Mouse (Mus musculus) midbrain, embryonic 16.5 days (tissue): ENCODE measurements around the gene Ncapd3. TPM values are rescaled to one million over a fixed set of nuclear protein-coding genes. Genes with fewer than 3 reads are reported as not detected.

ENCODE experiments used
- ATAC-seq: fragments of 200-750 bp; cut with Nextera tagmentation; 2 replicates; pipeline ENCODE4 v1.8.0; 2017; ENCODE audit warnings: moderate TSS enrichment
- H3K27ac ChIP-seq: fragments of 300-500 bp; sonication (generic); 2 replicates; pipeline ENCODE4 v1.5.1; 2014; ENCODE audit warnings: mild to moderate bottlenecking, low read length, mixed read lengths
- H3K27me3 ChIP-seq: fragments of 300-500 bp; sonication (generic); 2 replicates; pipeline ENCODE4 v1.6.1; 2014; ENCODE audit warnings: low read depth, low read length, mixed read lengths; ENCODE audit not compliant: control insufficient read depth, insufficient read depth
- H3K36me3 ChIP-seq: fragments of 300-500 bp; sonication (generic); 2 replicates; pipeline ENCODE4 v1.6.1; 2014; ENCODE audit warnings: mild to moderate bottlenecking, low read length, moderate library complexity, mixed read lengths; ENCODE audit not compliant: control insufficient read depth, insufficient read depth
- H3K4me1 ChIP-seq: fragments of 300-500 bp; sonication (generic); 2 replicates; pipeline ENCODE4 v1.6.1; 2014; ENCODE audit warnings: mild to moderate bottlenecking, low read length, mixed read lengths; ENCODE audit not compliant: control insufficient read depth, insufficient read depth
- H3K4me2 ChIP-seq: fragments of 300-500 bp; sonication (generic); 2 replicates; pipeline ENCODE4 v1.6.1; 2014; ENCODE audit warnings: mild to moderate bottlenecking, low read length, mixed read lengths
- H3K4me3 ChIP-seq: fragments of 300-500 bp; sonication (generic); 2 replicates; pipeline ENCODE4 v1.5.1; 2014; ENCODE audit warnings: low read depth, mild to moderate bottlenecking, low read length, moderate library complexity, mixed read lengths
- H3K9ac ChIP-seq: fragments of 300-500 bp; sonication (generic); 2 replicates; pipeline ENCODE4 v1.6.1; 2014; ENCODE audit warnings: low read depth, low read length, mixed read lengths
- H3K9me3 ChIP-seq: fragments of 300-500 bp; sonication (generic); replicated peaks from 2 replicates; pipeline ENCODE4 v1.6.1; 2014; ENCODE audit warnings: mild to moderate bottlenecking, low read length, mixed read lengths; ENCODE audit not compliant: control insufficient read depth, poor library complexity, severe bottlenecking
- WGBS: fragments of 180-500 bp; shearing (Covaris S2); extraction: QIAGEN DNeasy Blood & Tissue Kit; methylation state at CpG from one replicate; pipeline ENCODE4 v1.1.7; 2014; 5-methylcytosine and 5-hydroxymethylcytosine counted together
- polyA plus RNA-seq: library from polyadenylated mRNA; unstranded; fragments of >200 nt; fragmentation: Nextera tagmentation; extraction: Ambion mirVana; gene quantifications from 2 replicates; pipeline ENCODE4 v1.2.1, GENCODE M21; 2015

Ncapd3 gene
- polyA plus RNA-seq, 1 experiment from 2014 or later: 14.9 TPM

DNA sequence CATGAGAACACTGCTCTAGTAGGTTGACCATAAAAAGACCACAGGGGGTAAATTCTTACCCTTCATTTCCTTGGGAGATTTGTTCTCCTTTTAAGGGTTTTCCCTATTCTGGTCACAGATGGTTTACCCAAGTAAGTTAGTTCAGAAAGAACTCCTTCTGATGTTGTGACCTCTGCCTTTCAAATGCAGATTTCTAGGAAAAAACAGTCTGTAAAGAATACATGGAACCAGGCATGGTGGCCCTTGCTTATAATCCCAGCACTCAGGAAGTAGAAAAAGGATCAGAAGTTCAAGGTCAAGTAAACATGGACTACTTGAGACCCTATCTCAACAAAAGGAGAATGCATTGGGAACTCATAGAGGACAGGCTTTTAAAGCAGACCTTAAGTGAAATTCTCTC lies 45.8 kb downstream of the Ncapd3 start:
- Histone ChIP-seq H3K4me1 (no peaks in the 10 kb centered on the region), H3K36me3 (peaks cover 20% of the 10 kb centered on the region), H3K27ac (no peak overlapping the region), H3K9me3 (no peaks in the 10 kb centered on the region), H3K4me2 (no peak overlapping the region), H3K9ac (no peak overlapping the region), H3K27me3 (no peaks in the 10 kb centered on the region), H3K4me3 (no peak overlapping the region)
- ATAC-seq: no peak

DNA sequence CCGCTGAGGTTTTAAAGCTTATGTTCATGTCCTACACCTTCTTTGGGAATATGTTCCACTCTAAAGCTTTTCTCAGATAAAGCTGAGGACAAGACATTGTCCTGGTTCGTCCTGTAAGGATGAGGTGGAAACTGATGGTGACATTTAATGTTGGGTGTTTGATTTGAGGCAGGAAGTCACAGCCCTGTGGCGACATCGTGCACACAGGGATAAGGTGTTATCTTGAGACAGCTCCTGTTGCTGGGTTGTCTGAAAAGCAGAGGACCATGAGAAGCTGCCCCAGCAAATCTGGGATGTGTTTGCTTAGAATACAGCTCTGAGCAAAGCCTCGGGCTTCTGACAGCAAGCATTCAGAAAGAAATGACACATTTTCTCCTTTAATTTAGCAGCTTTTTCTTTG lies 56.3 kb downstream of the Ncapd3 start:
- Histone ChIP-seq H3K9ac (no peak overlapping the region), H3K4me2 (no peak overlapping the region), H3K27me3 (no peaks in the 10 kb centered on the region), H3K4me3 (no peak overlapping the region), H3K27ac (no peak overlapping the region), H3K4me1 (no peaks in the 10 kb centered on the region), H3K36me3 (peaks cover 25% of the 10 kb centered on the region), H3K9me3 (no peaks in the 10 kb centered on the region)
- 95% methylated on average over 5 of the region's 5 CpGs for WGBS
- ATAC-seq: no peak

DNA sequence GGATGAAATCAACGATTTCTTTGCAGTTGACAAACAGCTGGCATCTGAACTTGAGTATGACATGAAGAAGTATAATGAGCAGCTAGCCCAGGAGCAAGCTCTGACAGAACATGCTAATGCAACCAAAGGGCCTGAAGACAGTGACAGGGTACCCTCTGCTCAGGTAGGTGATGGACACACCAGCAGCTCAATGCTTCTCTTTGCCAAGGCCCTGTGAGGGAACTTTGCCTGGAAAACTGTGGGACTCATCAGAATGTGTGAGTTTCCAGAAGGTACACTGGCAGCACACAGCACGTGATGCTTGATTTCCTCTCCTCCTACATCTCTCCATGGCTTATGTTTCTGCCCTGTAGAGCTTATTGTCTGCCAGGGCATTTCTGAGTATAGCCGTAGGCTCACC lies 57.4 kb downstream of the Ncapd3 start:
- ATAC-seq: no peak
- no peak overlapping the region for H3K4me3 ChIP-seq
- no peak overlapping the region for H3K4me2 ChIP-seq
- 92% methylated on average over 3 of the region's 3 CpGs for WGBS
- no peaks in the 10 kb centered on the region for H3K9me3 ChIP-seq
- H3K9ac ChIP-seq: no peak overlapping the region
- no peaks in the 10 kb centered on the region for H3K27me3 ChIP-seq
- H3K36me3 ChIP-seq: peaks cover 24% of the 10 kb centered on the region
- H3K27ac ChIP-seq: no peak overlapping the region
- H3K4me1 ChIP-seq: no peaks in the 10 kb centered on the region

DNA sequence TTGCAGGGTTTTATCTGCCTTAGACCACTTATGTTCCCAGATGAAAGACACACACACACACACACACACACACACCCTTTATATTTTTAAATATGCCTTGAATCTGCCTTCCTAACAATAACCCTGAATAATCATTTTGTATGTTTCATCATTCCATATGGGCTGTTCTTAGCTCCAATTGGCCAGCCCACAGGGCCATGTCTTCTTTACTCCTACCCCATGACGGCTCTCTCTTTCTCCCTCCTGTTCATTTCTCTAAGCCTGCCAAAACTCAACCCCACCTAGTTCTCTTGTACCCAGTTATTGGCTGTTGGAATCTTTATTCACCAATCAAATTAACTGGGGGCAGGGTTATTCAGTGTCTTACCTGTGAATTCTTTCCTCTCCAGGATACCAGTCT lies 60.2 kb downstream of the Ncapd3 start:
- H3K4me2 ChIP-seq: no peak overlapping the region
- ATAC-seq: no peak
- no peak overlapping the region for H3K9ac ChIP-seq
- no peak overlapping the region for H3K27ac ChIP-seq
- no peaks in the 10 kb centered on the region for H3K27me3 ChIP-seq
- H3K4me3 ChIP-seq: no peak overlapping the region
- H3K36me3 ChIP-seq: peaks cover 28% of the 10 kb centered on the region
- no peaks in the 10 kb centered on the region for H3K4me1 ChIP-seq
- WGBS: 89% methylated on average over 1 of the region's 1 CpGs
- H3K9me3 ChIP-seq: no peaks in the 10 kb centered on the region

DNA sequence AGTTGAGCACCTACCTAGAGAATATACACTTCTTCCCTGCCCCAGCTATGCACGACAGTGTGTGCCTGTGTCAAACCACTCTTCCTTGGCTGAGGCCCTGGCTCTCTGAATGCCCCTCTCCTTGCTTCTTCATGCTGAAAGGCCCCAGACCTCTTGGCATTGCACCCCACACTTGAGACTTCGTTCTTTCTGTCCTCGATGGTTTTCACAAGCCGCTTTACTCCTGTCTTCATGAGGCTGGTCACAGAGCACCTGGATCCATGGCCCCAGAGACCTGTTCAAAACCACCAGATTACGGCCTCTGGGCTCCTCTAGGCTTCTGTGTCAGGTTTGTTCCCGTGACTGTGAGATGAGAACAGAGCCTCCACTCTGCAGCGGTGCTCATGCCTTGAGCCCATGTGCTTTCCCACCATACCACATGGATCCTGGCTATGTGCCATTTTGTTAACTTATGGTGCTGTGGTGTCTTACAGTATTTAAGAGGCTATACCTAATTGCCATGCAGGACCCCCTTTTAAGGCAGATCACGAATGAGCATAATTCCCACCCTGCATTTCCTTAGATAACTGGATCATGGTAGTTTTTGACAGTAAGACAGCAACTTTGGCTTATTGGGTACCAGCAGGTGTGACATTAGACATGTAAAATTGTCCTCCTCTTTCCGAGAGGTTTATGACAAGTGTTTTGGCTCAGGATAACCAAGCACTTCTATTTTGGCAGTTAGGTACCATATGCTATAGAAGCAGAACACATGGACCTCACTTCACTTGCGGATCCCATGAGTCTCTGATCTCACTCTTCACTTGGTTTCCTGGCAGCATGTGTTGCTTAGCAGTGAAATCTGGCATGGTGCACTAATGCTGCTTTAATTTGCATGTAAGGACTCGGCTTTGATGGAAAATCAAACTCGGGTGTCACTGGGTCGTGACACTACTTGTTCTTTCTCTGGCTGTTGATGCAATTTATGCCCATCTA lies 61.1 kb downstream of the Ncapd3 start:
- H3K27me3 ChIP-seq: no peaks in the 10 kb centered on the region
- H3K4me3 ChIP-seq: no peak overlapping the region
- H3K9ac ChIP-seq: no peak overlapping the region
- H3K9me3 ChIP-seq: no peaks in the 10 kb centered on the region
- 0 out of 2 replicates have a peak, but pooled peaks have one; percentile 36 for ATAC-seq
- H3K27ac ChIP-seq: no peak overlapping the region
- peaks cover 31% of the 10 kb centered on the region for H3K36me3 ChIP-seq
- 83% methylated on average over 13 of the region's 13 CpGs for WGBS
- no peak overlapping the region for H3K4me2 ChIP-seq
- no peaks in the 10 kb centered on the region for H3K4me1 ChIP-seq

DNA sequence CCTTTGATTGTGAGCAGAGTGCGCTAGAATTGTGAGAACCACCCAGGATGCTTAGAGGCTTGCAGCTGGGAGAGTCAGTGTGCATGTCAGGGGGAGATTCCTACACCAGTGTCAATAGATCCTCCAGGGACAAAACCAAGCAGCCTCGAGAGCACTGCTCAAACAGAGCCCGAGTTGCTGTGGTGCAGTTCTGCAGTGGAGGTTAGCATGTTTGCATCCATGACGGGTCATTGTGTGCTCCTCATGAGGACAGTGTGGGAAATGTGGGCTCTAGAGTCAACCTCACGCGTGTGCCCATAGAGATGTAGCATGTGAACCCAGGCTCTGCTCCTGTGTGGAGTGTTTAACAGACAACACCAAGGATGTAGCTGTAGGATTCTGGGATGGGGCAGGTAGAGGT lies 62.9 kb downstream of the Ncapd3 start:
- peaks cover 27% of the 10 kb centered on the region for H3K36me3 ChIP-seq
- H3K27me3 ChIP-seq: no peaks in the 10 kb centered on the region
- no peak for ATAC-seq
- WGBS: 85% methylated on average over 6 of the region's 6 CpGs
- H3K4me1 ChIP-seq: no peaks in the 10 kb centered on the region
- H3K4me2 ChIP-seq: no peak overlapping the region
- H3K9ac ChIP-seq: no peak overlapping the region
- no peak overlapping the region for H3K4me3 ChIP-seq
- H3K27ac ChIP-seq: no peak overlapping the region
- no peaks in the 10 kb centered on the region for H3K9me3 ChIP-seq

DNA sequence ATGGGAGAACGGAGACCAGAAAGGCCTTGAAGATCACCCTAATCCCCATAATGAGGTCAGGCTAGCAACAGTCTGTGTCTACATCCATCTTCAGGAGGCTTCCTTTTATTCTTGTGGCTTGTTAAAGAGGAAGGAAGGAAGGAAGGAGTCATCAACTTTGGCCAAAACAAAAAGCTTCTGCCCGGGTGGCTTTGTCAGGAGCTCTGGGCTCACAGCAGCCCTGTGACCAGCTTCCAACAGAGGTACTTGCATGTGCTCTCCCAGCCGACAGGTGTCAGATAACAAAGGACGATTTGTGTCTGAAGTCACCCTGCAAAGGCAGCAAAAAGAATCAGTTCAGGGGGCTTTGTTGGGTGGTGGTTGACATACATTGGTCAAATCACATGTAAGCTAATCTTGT lies 68.1 kb downstream of the Ncapd3 start:
- WGBS: 30% methylated on average over 4 of the region's 4 CpGs
- no peak for ATAC-seq
- Histone ChIP-seq H3K4me2 (no peak overlapping the region), H3K9ac (no peak overlapping the region), H3K27me3 (no peaks in the 10 kb centered on the region), H3K4me3 (no peak overlapping the region), H3K27ac (no peak overlapping the region), H3K36me3 (peaks cover 29% of the 10 kb centered on the region), H3K4me1 (no peaks in the 10 kb centered on the region), H3K9me3 (no peaks in the 10 kb centered on the region)

DNA sequence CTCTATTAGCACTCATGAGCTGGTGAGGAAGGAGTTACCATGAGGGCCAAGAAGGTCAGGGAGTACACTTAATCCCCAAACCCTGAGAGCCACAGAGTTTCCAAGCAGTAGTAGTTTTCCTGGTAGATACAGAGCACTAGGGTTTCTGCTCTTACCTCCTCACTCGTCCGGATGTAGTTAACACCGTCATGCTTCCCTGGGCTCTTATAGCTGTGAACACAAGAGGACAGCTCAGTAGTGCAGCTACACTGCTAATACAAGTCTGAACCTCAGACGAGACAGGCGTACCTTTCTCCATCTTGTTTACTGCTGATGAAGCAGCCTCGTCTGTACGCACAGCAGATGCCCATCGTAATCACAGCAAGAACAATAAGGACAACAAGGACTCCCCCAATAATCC lies 68.6 kb downstream of the Ncapd3 start:
- Histone ChIP-seq H3K4me2 (no peak overlapping the region), H3K36me3 (peaks cover 29% of the 10 kb centered on the region), H3K4me3 (no peak overlapping the region), H3K27me3 (no peaks in the 10 kb centered on the region), H3K4me1 (no peaks in the 10 kb centered on the region), H3K9ac (no peak overlapping the region), H3K27ac (no peak overlapping the region), H3K9me3 (no peaks in the 10 kb centered on the region)
- no peak for ATAC-seq
- 83% methylated on average over 8 of the region's 8 CpGs for WGBS

DNA sequence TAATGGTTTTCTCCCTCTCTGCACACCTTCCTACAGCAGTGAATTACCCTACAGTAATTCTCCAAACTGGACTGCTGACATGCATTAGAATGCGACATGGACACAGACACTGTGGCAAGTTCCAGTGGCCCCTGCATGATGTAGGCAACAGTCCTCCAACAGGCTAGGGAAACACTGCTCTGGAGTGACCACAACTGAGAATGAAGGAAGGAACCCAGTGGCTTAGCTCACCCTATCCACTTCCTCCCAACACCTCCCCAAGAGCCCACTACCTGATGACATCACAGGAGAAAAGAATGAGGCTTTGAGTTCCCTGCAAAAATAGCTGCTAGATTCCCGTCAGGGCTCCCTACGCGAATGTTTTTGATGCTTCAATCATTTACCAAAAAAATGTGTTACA lies 69.5 kb downstream of the Ncapd3 start:
- Histone ChIP-seq H3K4me2 (no peak overlapping the region), H3K27me3 (no peaks in the 10 kb centered on the region), H3K9me3 (no peaks in the 10 kb centered on the region), H3K27ac (no peak overlapping the region), H3K36me3 (peaks cover 30% of the 10 kb centered on the region), H3K4me3 (no peak overlapping the region), H3K4me1 (no peaks in the 10 kb centered on the region), H3K9ac (no peak overlapping the region)
- 91% methylated on average over 4 of the region's 4 CpGs for WGBS
- no peak for ATAC-seq
